Mouse (Mus musculus) gastrocnemius, postnatal 4 days (tissue): ENCODE results near the gene Vps9d1. TPM values are rescaled to one million over a fixed set of nuclear protein-coding genes. Genes with fewer than 3 reads are reported as not detected.
A peak's percentile ranks its signal among the peaks of the same experiment; 100 is the strongest.
"Not testable (repeated sequence)": the region's sequence is repeated elsewhere in the genome, so short reads cannot be mapped to it uniquely, and the experiment has no call there.

Experiments used
- DNase-seq, 2 experiments: peaks; one replicate each; pipeline ENCODE4 v3.0.0; 2021 to 2022; ENCODE audit warnings: low spot score in 2 of 2, mixed read lengths in 2 of 2
- long read RNA-seq, 2 experiments: library from polyadenylated mRNA; stranded (forward); transcript quantifications; one replicate each; pipeline ENCODE4 v2.0.0; 2021
- total RNA-seq, 2 experiments: library from RNA; stranded (reverse); gene quantifications; 2 replicates each; pipeline ENCODE4 v1.2.3; 2021

Vps9d1 gene
- 10 to 100 TPM; 18.6 to 19.6 TPM for total RNA-seq
- long read RNA-seq, experiment 1, partial matches to known transcripts = 2 of 9 reads
- long read RNA-seq, experiment 1, other reads (novel, unspliced or antisense) = 4 of 9 reads
- long read RNA-seq, experiment 2, transcript Vps9d1-203 (15 exons, 2,952 nt) = major isoform, 5 of 27 reads
- long read RNA-seq, experiment 2, partial matches to known transcripts = 5 of 27 reads
- long read RNA-seq, experiment 2, other reads (novel, unspliced or antisense) = 17 of 27 reads

DNA sequence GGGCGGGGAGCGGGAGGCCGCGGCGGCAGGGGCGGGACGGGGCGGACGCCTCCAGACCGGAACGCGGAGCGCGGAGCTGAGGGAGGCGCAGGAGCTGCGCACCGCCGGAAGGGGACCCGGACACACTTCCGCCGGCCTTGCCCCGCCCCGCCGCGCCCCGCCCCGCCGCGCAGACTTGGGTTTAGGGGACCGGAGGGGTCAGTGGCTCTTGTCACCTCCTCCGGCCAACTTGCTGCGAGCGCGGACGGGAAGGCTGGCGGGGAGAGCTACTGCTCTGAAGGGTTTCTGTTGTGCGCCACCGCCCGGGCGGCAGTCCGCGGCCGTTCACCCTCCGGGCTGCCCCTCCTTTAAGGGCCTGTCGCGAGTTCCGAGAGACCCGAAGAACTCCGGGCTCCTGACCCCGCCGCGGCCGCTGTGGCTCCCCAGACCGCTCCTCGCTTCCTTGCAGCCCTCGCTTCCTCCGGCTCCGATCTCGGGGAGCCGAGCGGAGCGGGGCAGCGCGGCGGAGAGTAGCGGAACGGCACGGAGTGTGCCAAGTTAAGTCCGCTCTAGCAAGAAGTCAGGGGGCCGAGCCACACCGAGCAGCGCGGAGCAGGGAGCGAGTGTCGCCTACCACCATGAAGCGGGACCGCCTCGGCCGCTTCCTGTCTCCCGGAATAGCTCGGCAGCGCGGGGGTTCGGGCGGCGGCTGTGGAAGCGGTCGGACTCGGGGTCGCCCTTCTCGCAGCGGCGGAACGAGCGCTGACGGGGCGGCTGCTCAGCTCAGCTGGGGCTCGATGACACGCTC is at the start of gene Vps9d1, which contains the start of gene Zfp276:
Vps9d1 (minus strand) TSS at position 250 of the 787 bp plus-strand sequence.
Zfp276 (plus strand) TSS at position 97 of the 787 bp plus-strand sequence.
- peak; percentile 84 to 90 for DNase-seq

DNA sequence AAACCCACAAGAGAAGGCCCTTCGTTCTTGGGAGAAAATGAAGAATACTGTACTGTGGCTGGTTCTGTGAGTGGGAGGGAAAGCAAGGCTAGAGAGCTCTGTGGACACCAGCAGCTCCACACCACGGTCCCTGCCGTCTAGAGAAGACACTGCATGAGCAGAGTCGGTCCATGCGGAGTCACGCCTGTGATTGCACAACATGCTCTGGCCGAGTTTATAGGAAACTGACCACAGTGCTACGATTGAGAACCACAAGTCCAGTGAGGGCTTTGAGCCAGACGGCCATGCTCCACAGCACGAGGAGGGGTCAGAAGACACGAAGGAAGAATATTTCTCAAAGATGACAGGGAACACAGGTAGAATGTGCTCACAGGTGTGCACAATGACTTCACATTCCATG is 44.2 kb upstream of the Vps9d1 start:
- no peak for DNase-seq

DNA sequence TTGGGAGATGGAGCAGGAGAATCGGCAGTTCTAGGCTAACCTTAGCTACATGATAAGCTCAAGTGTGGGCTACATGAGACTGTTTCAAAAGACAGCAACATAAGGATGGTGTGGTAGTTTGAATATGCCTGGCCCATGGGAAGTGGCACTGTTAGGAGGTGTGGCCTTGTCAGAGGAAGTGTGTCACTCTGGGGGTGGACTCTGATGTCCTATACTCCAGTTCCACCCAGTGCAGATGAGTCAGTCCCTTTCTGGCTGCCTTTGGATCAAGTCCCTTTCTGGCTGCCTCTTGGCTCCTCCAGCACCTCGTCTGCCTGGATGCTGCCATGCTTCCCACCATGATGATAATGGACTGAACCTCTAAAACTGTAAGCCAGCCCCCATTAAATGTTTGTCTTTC is 38.6 kb upstream of the Vps9d1 start:
- DNase-seq = no peak

DNA sequence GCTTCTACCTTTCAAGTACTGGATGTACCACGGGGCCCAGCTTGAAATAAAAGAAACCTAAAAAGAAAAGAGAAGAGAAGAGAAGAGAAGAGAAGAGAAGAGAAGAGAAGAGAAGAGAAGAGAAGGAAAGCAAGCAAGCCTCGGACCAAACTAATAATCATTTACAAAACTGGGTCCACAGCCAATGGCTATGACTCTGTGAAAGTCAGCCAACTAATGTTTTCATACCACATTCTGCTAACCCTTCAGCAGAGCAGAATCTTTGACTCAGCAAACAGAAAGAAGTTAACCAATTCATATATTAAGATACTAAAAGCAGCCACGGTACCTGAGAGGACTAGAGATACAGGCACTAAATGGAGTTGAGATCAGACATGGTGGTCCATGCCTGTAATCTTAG is 38.1 kb upstream of the Vps9d1 start:
- no peak for DNase-seq

DNA sequence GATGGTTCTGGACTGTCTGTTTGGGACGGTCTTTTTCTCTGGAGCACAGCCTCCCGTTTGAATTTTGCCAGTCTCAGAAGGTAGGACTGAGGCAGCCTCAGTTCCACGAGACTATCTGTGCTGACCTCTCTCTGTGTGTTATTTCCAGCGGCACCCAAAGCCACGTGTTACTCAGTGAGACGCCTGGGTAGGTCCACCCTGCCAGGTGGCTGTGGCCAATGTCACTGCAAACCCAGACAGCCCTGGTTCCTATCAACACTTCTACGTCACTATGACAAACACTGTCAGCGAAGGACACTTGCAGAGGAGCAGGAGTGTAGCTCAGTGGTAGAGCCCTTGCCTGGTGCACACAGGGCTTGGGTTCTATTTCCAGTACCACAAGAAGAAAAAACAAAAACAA is 37.6 kb upstream of the Vps9d1 start:
- DNase-seq = no peak

DNA sequence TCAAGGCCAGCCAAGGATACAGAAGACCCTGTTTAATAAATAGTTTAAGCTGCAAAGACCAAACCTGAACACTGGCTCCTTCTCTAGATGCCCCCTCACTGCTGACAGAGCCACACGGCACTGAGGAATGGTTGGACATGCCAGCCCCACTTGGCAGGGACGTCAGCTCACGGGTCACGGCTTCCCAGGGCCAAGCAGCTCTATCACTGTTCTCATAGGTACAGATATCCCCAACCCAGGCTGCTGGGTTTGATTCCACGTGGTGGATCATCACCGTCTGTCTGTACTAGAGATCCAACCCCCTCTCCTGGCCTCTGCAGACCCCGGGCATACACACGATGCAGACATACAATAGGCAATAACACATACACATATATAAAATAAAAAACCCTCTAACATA is 36.5 kb upstream of the Vps9d1 start:
- no peak for DNase-seq

DNA sequence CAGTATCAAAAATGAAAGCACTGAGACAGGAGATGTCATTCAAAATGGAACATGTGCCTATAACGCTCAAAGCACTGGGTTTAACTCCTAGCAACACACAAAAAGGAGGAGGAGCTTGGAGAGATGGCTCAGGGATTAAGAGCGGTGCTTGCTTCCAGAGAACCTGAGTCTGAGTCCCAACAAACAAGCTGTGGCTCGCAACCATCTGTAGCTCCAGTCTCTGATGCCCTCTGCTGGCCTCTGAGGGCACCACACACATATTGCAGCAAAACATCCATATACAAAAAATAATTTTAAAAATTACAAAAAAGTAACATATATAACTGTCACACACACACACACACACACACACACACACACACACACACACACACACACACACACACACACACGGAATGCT is 36.0 kb upstream of the Vps9d1 start:
- DNase-seq = peak in 1 of 2 experiments; percentile 28

DNA sequence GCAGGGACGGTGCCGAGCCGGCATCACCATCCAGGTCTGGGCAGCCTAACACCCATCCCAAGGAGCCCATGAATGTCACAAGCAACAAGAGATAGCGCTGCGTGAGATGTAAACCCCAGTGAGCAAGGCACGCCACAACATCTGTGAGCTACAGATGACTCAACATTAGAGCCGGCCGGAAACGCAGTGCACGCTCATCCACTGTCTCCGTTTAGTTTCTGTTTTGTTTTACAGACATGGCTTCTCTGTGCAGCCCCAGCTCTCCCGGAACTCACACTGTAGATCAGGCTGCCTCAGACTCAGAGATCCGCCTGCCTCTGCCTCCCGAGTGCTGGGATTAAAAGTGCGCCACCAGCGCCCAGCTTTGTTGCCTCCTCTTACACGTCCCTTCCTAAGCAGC is 33.2 kb upstream of the Vps9d1 start:
- DNase-seq = no peak

DNA sequence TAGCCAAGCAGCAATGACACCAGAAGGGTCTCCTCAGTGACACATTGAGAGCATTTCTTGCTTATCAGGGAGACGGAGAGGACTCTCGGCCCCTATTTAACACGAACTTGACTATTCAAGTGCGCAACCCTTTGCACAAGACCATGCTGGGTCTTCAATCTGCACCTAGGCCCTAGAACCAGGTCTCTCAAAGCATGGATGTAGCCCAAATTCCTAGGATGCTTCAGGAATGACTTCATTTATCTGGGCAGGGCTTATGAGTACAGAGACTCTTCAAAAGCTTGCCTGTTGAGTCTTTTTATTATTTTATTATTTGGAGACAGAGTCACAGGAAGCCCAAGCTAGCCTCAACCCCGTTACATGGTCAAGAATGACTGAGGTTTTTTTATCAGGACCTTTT is 30.3 kb upstream of the Vps9d1 start:
- no peak for DNase-seq

DNA sequence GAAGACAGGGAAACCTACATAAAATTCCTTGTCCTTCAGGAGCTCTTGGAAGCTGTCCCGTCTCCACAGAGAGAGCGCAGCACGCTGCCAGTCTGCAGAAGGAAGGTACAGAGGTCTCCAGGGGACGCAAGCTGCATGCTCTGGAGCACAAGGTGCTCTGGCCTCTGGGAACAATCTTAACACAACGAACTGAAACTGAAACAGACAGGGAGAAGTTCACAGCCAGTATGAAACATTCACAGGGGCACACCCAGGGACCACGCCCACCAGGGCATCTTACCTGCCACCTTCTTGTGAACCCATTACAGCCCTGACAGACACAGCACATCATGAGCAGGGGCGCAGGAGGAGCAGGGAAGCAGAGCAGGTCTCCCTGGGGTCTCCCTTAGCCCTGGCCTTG is 29.8 kb upstream of the Vps9d1 start:
- no peak for DNase-seq

DNA sequence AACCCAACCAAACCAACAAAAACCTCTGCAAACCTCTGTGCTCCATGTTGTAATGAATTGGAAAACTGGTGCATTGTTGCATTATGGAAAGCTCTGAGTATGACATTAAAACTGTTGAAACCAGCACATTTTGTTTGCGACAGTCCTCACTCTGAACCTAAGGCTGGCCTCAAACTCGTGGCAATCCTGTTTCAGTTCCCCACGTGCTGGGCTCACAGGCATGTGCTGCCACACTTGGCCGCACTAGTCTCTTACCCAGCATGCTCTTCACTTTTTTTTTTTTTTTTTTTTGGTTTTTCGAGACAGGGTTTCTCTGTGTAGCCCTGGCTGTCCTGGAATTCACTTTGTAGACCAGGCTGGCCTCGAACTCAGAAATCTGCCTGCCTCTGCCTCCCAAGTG is 28.8 kb upstream of the Vps9d1 start:
- DNase-seq = not testable (repeated sequence)

DNA sequence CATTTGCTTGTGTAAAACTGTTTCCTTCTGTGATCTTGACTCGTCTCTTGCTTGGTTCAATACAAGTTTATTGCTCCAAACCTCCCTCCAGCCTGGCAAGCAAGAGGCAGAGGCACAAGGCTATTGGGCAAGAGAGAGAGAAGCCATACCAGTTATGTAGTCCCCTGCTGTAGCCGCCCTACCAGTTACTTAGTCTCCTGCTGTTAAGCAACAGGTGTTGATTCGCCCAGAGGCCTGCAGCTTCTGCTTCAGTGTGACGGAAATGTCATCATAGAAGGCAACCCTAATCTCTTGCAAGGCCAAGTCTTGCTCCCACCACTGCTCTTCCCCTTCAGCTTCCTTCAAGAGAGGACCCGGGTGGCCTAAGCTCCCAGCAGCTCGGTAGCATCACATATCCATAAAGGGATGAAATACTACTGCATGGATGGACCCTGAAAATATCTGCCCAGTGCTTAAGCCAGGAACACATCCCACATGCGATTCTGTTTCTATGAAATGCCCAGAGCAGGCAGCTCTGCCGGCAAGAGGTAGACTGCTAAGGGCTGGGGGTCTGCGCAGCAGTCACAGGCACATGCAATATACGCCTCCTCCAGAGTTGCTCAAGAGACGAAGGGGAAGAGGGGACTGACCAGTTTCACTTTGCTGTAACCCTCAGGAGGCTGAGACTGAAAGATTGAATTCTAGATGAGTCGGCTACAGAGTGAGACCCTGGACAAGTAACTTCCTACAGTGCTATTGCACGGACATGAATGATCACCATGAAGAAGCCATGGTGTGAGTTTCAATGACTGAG is 26.4 kb upstream of the Vps9d1 start:
- DNase-seq = no peak

DNA sequence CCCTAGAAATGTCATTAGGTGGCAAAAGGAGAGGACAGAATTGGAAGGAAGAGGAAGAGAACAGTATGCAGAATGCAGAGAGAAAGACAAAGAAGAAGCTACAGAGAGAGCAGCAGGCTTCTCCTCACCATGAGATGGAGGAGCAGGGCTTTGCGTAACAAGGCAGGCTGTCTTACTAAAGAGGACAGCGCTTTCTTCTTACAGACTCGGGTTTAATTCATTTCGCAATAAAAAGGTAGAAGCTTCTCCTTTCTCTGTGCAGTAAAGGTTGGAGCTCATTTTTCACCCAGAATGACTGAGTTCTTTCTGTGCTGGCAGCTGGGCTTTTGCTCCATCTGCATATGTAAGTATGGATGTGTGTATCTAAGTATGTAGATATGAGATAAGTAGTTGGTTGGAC is 25.7 kb upstream of the Vps9d1 start:
- DNase-seq = no peak

DNA sequence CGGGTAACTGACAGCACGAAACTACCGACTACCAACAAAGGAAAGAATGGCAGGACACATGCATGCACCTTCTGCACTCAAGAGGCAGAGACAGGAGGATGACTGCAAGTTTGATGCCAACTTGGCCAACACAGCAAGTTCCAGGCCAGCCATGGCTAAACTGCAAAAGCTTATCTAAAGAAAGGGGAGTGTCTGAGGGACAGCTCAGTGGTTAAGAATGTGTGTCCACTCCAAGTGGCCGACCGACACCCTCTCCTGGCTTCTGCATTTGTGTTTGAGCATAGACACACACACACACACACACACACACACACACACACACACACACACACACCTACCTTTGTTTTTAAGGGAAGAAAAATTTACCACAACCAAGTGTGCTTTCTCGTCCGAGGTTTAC is 24.3 kb upstream of the Vps9d1 start:
- no peak for DNase-seq

DNA sequence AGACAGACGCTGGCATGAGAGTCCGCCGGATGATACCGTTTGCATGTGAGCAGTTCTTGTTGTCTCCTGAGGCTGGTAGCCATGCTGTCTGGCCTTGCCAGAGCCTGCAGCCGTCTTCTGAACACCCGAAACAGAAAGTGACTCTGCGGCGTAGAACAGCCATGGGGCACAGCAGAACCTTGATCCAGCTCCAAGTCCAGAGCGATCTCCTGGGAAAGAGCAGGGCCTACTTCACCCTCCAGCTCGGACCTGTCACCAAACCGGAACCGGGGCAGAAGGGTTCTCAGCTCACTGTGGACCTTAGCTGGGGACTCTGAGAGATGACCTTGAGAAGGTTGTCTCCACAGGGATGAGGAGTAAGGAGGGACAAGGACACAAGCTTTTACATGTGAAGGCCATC is 20.9 kb upstream of the Vps9d1 start:
- DNase-seq = no peak

DNA sequence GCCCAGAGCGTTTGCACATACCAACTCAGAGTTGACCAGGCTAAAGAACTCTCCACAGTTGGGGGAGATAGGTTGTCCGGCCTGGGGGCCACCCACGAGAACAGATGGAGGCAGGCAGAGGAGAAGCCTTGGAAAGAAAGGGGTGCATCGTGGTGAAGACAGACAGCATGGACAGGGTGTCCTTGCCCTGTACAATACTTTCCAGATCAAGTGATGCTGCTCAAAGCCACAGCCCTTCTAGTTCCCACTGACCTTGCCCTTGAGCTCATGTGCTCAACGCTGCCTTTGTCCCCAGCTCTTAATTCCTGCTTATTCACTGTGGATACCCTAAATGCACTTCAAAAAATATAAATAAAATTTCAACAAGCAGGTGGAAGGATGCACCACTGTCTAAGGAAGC is 20.3 kb upstream of the Vps9d1 start:
- no peak for DNase-seq

DNA sequence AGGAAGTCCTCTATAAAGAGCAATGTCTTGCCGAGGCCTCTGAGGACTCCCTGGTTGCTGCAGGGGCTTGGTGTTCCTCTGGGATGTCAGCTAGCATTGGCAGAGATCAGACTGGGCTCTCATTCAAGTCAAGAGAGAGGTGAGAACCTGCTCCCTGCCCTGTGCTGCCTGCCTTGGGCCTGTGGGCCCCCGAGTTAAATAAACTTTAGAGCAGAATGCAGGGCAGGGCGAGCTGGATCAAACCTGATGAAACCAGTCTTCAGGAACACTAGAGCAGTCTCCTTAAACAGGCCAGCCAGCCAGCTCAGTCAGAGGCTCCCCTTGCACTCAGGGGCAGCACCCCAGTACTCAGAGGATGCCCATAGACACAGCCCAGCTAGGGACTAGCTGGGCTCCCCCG is 17.8 kb upstream of the Vps9d1 start:
- DNase-seq = no peak

DNA sequence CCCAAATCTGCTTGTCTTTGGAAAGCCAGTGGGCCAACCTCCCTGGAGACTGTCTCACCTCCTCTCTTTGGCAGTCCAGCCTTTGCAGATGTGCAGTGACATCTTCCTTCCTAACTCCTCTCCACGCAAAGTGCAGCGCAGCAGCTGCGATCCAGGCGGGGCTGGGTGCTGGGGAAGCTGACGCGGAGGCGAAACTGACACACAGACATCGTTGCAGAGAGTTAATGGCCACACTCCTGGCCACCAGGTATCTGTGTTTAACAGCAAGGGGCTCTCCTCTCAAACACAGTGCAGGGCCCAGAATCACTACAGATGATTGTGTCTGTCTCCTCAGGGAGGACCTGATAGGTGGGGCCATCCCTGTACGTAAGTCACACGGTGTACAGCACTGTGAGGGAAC is 17.0 kb upstream of the Vps9d1 start:
- peak in 1 of 2 experiments; percentile 45 for DNase-seq

DNA sequence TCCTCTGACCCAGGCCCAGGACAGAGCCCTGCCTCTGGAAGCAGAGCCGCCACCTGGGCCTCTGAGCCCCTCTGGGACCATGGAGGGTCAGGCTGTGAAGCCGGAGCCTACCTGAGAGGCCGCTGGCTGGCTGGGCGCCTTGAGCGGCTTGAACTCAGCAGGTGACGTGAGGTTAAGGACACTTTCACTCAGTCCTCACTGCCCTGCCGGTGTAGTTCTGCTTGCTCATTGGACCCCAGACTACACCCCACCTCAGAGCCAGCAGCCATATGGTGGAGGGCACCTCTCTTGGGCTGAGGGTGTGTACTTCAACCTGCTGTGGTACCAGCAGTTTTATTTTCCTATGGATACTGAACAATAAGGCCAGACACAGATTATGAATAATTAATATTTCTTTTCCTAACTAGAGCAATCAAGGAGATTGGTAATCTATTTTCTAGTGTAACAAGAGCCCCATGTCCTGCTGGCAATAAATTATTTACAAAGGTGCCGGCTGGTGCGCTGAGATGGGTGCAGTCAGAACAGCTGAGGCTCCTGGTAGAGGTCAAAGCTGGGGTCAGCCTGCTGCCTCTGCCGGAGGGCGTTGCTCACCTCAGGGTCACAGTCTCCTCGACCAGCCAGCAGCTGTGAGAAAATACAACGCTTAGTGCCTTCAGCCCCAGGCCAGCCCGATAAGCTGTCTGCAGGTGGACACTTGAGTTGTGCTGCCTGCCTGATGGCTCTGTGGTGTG is 13.9 kb upstream of the Vps9d1 start:
- no peak for DNase-seq

DNA sequence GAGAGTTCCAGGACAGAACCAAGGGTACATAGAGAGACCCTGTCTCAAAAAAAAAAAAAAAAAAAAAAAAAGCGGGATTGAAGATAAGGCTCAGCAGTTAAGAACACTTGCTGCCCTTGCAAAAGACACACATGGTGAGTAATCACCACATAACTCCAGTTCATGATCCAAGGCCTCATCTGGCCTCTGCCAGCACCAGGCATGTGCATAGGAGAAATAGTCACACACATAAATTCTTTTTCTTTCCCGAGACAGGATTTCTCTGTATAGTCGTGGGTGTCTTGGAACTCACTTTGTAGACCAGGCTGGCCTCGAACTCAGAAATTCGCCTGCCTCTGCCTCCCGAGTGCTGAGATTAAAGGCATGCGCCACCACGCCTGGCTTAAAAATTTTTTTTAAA is 3.4 kb upstream of the Vps9d1 start:
- DNase-seq = not testable (repeated sequence)

DNA sequence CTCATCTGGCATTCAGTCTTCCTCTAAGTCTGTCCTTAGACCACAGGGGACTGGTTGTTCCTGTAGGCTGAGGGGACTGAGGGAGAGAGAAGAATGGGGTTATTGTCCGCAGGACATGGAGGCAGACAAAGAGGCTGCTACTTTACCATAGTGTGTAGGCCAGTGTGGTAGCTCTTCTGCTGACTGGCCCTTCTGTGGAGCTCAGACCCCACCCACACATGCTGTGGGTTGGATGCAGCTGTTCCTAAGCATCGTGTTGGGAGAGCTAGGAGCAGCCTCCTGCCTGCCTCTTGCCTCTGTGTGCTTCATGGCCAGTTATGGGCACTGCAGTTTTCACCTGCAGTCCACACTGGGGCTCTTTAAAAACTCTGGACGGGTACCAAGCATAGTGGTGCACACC is 3.0 kb upstream of the Vps9d1 start:
- no peak for DNase-seq
